Mouse (Mus musculus): ENCODE data around the gene Fcgr1. TPM values are rescaled to one million over a fixed set of nuclear protein-coding genes. Genes with fewer than 3 reads are reported as not detected.
"Not testable (repeated sequence)": the region's sequence is repeated elsewhere in the genome, so short reads cannot be mapped to it uniquely, and the experiment has no call there.

The Fcgr1 gene
- 3.6 and 5.1 TPM in 2 replicates for polyA plus RNA-seq (2012; rRNA removed)

DNA sequence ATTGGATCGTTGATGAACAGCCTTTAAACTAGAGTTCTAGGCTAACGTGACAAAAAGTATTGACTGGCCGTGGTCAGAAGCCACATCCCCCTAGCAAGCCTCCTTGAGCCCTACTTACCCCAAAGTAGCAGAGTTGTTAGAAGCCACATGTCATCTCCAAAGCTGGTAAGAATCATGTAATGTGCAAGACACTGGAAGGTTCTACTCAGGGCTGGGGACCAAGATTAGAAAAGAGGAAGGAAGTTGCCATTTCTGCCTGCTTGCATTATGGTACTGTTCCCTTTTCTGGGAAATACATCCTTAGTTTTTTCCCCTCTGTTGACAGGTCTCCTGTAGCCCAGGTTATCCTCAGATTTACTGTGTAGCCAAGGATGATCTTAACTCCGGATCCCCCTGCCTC is at the start of gene Fcgr1:
TSS of gene Fcgr1 (minus strand) at position 183 of the 400 bp plus-strand sequence.
- H3K27ac ChIP-seq (ENCODE audit: insufficient read depth, low read length) = peak within 1 kb of the TSS; percentile 67
- peak within 1 kb of the TSS; percentile 9; the same call in 1 of the 2 replicates for H3K4me3 ChIP-seq (ENCODE audit: insufficient read depth, low read length)
- no peaks in the 10 kb centered on the region for H3K4me1 ChIP-seq (ENCODE audit: control insufficient read depth, insufficient read depth, low read length)
- TF ChIP-seq POLR2A (IDR thresholded peaks at IDR 0.05; ENCODE audit: extremely low read depth, insufficient read depth, low read length) (no peak), CTCF (IDR thresholded peaks at IDR 0.05; ENCODE audit: extremely low read depth, insufficient read depth, low read length) (no peak)

DNA sequence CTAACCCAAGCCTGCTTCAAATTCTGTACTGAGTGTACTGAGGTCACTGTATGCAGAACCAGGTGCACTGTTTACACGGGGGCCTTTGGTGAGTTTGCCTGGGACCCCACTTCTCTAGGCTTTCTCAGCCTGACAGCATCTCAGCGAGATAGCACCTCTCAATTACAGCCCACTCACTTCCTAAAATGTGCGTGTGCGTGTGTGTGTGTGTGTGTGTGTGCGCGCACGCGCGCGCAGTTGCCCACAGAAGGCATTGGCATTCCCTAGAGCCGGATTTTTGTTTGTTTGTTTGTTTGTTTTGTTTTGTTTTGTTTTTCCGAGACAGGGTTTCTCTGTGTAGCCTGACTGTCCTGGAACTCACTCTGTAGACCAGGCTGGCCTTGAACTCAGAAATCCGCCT is 48.9 kb upstream of the Fcgr1 start:
- H3K4me1 ChIP-seq (ENCODE audit: control insufficient read depth, insufficient read depth, low read length) = not testable (repeated sequence)

DNA sequence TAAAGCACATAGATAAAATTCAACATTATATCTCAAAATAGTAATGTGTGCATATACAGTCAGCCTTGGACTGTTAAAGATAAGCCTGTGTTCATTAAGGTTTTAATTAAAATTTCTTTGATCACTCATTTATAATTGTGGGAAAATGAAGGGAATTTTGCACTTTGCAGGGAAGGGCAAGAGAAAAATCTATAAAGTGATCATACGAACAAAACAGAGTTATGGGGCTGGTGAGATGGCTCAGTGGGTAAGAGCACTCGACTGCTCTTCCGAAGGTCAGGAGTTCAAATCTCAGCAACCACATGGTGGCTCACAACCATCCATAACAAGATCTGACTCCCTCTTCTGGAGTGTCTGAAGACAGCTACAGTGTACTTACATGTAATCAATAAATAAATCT is 48.3 kb upstream of the Fcgr1 start:
- not testable (repeated sequence) for H3K4me1 ChIP-seq (ENCODE audit: control insufficient read depth, insufficient read depth, low read length); H3K4me3 ChIP-seq (ENCODE audit: insufficient read depth, low read length); H3K27ac ChIP-seq (ENCODE audit: insufficient read depth, low read length)

More for the DNA sequence above, 48.9 kb upstream of the Fcgr1 start:
- H3K4me3 ChIP-seq (ENCODE audit: insufficient read depth, low read length); H3K27ac ChIP-seq (ENCODE audit: insufficient read depth, low read length): not testable (repeated sequence)

DNA sequence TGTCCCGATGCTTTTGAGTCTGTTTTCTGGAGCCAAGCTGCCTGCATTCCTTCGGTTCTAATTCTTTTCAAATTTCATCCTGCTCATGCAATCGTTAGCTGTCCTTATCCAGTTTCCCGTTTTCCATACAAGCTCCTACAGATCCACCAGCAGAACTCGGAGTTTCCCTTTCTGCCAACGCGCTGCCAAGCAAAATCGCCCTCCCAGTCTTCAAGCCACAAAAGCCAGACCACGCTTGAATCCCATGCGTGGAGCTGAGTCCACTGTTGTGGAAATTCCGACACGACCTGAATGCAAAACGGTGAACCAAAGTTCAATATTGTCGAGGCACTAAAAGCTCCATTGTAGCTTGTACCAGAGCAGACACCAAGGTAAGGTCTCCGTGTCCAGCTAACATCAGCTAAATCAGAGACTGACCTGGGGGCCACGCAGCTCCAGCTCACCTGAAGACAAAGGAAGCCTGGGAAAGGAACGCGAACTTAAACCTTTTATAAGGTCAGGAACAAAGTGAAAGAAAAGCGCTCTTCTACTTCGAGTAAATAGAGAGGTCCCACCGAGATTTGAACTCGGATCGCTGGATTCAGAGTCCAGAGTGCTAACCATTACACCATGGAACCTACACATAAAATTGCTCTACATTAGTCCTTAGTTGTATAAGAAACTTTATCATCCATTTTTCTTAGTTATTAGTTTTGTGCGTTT is 47.0 kb upstream of the Fcgr1 start:
- no peak for TF ChIP-seq CTCF (IDR thresholded peaks at IDR 0.05; ENCODE audit: extremely low read depth, insufficient read depth, low read length)
- no peak for TF ChIP-seq POLR2A (IDR thresholded peaks at IDR 0.05; ENCODE audit: extremely low read depth, insufficient read depth, low read length)
- H3K27ac ChIP-seq (ENCODE audit: insufficient read depth, low read length) = no peak overlapping the region
- H3K4me1 ChIP-seq (ENCODE audit: control insufficient read depth, insufficient read depth, low read length) = no peaks in the 10 kb centered on the region
- no peak overlapping the region for H3K4me3 ChIP-seq (ENCODE audit: insufficient read depth, low read length)

DNA sequence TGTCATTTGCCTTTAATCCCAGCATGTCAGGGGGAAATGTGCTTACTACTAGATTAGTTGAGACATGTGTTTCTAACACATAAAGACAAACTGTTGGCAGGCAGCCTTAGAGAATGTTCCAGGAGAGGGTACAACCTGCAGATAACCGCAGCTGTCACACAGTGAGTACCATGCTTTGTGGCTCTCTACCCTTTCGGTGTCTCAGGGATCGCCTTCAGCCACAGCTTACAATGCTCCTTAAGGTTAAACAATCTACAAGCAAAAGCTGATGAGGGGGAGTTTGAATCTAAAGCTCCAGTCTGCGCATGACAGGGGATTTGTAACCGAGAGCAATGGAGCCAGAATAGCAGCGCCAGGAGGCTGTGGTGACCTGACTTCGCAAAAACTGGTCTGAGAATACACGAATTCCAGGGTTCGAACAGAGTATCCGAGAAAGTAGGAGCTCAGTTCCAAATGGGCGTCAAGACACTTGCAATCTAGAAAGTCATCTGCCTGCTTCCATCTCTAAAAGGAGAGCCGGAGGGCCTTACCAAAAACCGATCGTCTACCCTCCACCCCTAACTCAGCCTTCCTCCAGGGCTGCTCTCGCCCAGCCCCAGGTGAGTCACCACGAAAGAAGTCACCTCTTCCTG is 45.2 kb upstream of the Fcgr1 start:
- no peak for TF ChIP-seq POLR2A (IDR thresholded peaks at IDR 0.05; ENCODE audit: extremely low read depth, insufficient read depth, low read length)
- no peak for TF ChIP-seq CTCF (IDR thresholded peaks at IDR 0.05; ENCODE audit: extremely low read depth, insufficient read depth, low read length)
- no peak overlapping the region for H3K27ac ChIP-seq (ENCODE audit: insufficient read depth, low read length)
- no peak overlapping the region for H3K4me3 ChIP-seq (ENCODE audit: insufficient read depth, low read length)
- H3K4me1 ChIP-seq (ENCODE audit: control insufficient read depth, insufficient read depth, low read length) = no peaks in the 10 kb centered on the region

DNA sequence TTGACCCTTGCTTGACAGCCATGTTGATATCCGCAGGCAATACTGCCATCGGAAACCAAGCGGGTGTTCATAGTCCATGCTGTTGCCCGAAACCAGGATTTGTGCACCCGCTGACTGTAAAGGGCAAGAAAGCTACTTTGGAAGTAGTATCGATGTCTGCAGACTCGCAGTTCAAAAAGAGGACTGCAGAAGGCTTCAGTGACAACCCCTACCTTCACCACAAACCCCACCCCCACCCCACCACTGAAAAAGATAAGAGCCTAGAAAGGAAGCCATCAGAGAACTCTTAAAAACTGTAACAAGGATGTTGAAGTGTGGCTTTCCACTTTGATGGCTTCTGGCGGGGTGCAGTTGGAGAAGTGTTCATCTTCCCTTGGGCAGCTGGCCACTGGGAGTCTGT is 44.3 kb upstream of the Fcgr1 start:
- Histone ChIP-seq H3K27ac (ENCODE audit: insufficient read depth, low read length) (no peak overlapping the region), H3K4me1 (ENCODE audit: control insufficient read depth, insufficient read depth, low read length) (no peaks in the 10 kb centered on the region), H3K4me3 (ENCODE audit: insufficient read depth, low read length) (no peak overlapping the region)
- TF ChIP-seq POLR2A (IDR thresholded peaks at IDR 0.05; ENCODE audit: extremely low read depth, insufficient read depth, low read length) = no peak
- TF ChIP-seq CTCF (IDR thresholded peaks at IDR 0.05; ENCODE audit: extremely low read depth, insufficient read depth, low read length) = no peak

DNA sequence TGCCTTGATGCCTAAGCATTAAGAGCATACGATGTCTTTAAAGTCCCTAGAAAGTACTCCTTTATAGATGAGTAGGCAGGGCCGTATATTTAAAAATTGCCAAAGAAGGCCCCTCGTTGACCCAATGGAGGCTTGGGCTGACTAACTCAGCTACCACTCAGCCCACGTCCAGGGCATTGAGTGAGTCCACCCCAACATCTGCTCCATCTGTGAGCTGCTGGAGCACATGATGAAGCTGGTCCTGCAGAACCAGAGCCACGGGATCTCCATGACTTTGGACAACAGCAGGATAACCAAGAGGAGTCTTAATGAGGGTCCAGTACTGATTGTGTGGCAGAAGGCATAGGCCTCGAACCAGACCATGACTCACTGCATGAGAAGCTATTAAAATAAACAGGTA is 43.5 kb upstream of the Fcgr1 start:
- no peak overlapping the region for H3K27ac ChIP-seq (ENCODE audit: insufficient read depth, low read length)
- no peaks in the 10 kb centered on the region for H3K4me1 ChIP-seq (ENCODE audit: control insufficient read depth, insufficient read depth, low read length)
- H3K4me3 ChIP-seq (ENCODE audit: insufficient read depth, low read length) = no peak overlapping the region
- no peak for TF ChIP-seq POLR2A (IDR thresholded peaks at IDR 0.05; ENCODE audit: extremely low read depth, insufficient read depth, low read length)
- TF ChIP-seq CTCF (IDR thresholded peaks at IDR 0.05; ENCODE audit: extremely low read depth, insufficient read depth, low read length) = no peak

DNA sequence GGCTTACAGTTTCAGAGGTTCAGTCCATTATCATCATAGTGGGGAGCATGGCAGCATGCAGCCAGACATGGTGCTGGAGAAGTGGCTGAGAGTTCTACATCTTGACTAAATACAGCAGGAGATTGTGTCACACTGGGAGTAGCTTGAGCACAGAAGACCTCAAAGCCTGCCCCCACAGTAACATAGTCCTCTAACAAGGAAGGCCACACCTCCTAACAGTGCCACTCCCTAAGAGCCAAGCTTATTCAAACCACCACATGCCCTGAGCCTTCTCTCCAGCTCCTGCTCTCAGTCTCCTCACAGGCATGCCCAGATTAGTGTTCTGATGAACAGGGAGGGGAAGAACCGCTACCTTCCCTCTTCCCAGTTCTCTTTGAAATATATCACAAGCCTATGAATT is 42.9 kb upstream of the Fcgr1 start:
- Histone ChIP-seq H3K4me3 (ENCODE audit: insufficient read depth, low read length) (no peak overlapping the region), H3K27ac (ENCODE audit: insufficient read depth, low read length) (no peak overlapping the region), H3K4me1 (ENCODE audit: control insufficient read depth, insufficient read depth, low read length) (no peaks in the 10 kb centered on the region)
- TF ChIP-seq POLR2A (IDR thresholded peaks at IDR 0.05; ENCODE audit: extremely low read depth, insufficient read depth, low read length) (no peak), CTCF (IDR thresholded peaks at IDR 0.05; ENCODE audit: extremely low read depth, insufficient read depth, low read length) (no peak)

DNA sequence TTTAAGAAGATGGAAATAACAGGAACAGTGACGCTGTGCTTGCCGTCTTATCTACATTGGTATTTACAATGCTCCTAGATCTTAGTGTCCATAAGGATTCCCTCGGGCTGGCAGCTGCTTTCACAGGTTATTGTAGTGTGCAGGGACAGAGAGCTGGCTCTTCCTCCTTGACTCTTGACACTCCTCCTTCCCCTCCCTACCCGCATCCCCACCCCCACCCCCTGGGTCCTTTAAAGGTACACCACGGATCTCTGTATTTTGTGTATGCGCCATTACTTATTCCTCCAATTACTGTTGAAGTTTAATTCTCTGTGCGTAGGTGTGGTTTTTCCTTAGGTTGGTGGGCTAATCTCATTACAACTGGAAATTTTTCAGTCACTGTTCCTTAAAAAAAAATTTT is 41.8 kb upstream of the Fcgr1 start:
- TF ChIP-seq POLR2A (IDR thresholded peaks at IDR 0.05; ENCODE audit: extremely low read depth, insufficient read depth, low read length) = no peak
- no peak for TF ChIP-seq CTCF (IDR thresholded peaks at IDR 0.05; ENCODE audit: extremely low read depth, insufficient read depth, low read length)
- no peak overlapping the region for H3K27ac ChIP-seq (ENCODE audit: insufficient read depth, low read length)
- H3K4me3 ChIP-seq (ENCODE audit: insufficient read depth, low read length) = no peak overlapping the region
- no peaks in the 10 kb centered on the region for H3K4me1 ChIP-seq (ENCODE audit: control insufficient read depth, insufficient read depth, low read length)

DNA sequence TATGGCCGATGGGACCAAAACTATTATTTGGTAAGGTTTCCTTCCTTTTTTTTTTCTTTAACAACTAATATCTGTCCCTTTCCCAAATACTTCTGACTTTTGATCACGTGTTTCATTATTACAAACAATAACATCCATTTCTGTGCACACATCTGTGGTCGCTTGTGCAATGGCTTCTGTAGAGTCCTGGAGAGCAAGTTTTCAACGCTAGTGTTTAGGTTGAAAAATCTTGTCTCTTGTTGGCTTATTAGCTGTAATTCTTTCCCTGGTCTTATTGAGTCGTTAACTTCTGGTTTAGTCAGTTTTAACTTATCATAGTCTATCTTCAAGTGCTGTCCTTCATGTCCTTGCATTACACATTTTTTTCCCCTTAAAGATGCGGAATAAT is 41.4 kb upstream of the Fcgr1 start:
- TF ChIP-seq CTCF (IDR thresholded peaks at IDR 0.05; ENCODE audit: extremely low read depth, insufficient read depth, low read length) (no peak), POLR2A (IDR thresholded peaks at IDR 0.05; ENCODE audit: extremely low read depth, insufficient read depth, low read length) (no peak)
- H3K4me3 ChIP-seq (ENCODE audit: insufficient read depth, low read length) = no peak overlapping the region
- H3K4me1 ChIP-seq (ENCODE audit: control insufficient read depth, insufficient read depth, low read length) = no peaks in the 10 kb centered on the region
- no peak overlapping the region for H3K27ac ChIP-seq (ENCODE audit: insufficient read depth, low read length)
